Mouse (Mus musculus): ENCODE results near the gene Tinagl1.

The Tinagl1 gene

DNA sequence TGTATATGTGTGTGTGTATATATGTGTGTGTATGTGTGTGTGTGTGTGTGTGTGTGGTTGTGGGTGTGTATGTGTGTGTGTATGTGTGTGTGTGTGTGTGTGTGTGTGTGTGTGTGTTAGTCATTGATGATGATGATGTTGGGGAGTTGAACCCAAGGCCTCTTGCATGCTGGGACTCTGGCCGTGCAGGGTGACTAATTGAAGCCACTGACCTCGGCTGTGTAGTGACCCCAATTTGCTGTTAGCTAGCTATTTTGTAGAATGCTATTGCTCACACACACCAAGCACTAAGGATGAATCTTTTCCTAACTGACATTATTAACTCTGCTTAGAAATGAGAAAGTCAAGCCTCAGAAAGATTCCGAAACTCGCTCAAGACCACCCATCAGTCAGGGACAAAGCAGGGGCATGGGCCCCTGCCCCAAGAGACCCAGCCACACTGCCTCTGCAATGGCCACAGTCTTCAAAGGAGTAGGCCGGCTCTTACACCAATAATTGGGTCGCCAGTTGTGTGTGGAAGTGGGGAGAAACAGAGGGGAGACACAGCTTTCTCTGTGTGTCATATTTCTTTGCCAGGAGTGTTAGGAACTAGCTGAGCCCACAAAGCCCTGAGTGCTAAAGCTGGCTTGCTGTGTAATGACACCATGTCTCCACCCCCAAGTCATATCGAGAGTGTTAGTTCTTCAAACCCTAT, 6.1 kb upstream of the Tinagl1 start:
- intact Hi-C loops (cut with DNase I): no loop called here

GRCm38 (mm10) chr4:130179876-130180275, 5.0 kb upstream of the Tinagl1 start:
- intact Hi-C loops (cut with DNase I): no loop called here

GRCm38 (mm10) chr4:130177536-130177935, 2.6 kb upstream of the Tinagl1 start:
- intact Hi-C loops (cut with DNase I): no loop called here

DNA sequence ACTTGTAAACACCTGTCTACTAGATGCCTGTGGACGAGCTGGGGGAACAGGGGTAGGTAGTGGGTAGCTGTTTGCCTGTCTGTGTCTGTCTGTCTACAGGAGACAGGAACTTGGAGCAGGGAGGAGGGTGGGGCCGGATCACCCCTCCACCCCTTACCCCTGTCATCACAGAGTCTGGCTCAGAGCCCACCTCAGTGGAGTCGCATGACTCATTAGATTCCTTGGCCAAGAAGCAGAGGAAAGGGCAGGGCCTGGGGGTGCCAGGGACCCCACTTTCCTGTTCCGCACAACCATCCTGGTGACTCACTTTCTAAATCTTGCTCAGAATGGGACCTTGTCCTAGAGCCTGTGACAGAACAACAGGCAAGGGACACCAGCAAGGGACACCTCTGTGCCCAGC, 2.2 kb upstream of the Tinagl1 start:
- intact Hi-C loops (cut with DNase I): no loop called here

- intact Hi-C loops (cut with DNase I): no loop called here
Observed at GRCm38 (mm10) chr4:130176156-130176720, 1.3 kb upstream of the Tinagl1 start.

GRCm38 (mm10) chr4:130174335-130175031, 439 bp downstream of the Tinagl1 start:
- intact Hi-C loops (cut with DNase I): no loop called here

- intact Hi-C loops (cut with DNase I): no loop called here
Observed at GRCm38 (mm10) chr4:130173911-130174311, 1.0 kb downstream of the Tinagl1 start.

DNA sequence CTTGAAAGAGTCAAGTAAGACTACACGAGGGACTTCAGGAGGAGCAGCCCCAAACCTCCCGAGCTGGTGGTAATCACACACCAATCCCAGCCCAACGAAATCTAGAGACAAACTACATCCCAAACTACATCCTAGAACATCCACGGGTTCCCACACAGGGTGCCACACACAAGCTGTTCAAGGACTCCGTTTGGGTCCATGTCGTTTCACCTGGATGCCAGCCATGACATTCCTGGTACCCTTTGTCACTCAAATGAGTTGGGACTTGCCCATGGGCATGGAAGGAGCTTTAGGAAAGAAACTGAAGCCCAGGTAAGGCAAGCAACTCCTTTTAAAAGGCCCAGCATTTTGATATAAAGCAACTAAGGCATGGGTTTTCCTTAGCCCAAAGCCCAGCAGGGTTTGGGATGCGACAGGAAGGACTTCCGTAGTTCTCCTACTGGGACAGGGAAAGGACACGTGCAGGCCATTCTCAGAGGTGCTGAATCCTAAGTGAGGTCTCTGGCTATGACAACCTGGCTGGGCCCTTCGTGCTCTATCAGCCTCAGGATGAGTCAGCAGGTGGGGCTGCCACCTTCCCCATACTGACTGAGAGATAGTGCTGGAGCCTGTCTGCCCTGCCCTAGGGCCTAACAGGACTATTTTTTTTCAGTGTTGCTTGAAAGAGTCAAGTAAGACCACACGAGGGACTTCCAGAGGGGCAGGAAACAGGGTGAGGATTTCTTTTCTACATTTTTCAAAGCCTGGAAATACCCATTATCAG, 1.7 kb downstream of the Tinagl1 start:
- intact Hi-C loops (cut with DNase I): no loop called here

DNA sequence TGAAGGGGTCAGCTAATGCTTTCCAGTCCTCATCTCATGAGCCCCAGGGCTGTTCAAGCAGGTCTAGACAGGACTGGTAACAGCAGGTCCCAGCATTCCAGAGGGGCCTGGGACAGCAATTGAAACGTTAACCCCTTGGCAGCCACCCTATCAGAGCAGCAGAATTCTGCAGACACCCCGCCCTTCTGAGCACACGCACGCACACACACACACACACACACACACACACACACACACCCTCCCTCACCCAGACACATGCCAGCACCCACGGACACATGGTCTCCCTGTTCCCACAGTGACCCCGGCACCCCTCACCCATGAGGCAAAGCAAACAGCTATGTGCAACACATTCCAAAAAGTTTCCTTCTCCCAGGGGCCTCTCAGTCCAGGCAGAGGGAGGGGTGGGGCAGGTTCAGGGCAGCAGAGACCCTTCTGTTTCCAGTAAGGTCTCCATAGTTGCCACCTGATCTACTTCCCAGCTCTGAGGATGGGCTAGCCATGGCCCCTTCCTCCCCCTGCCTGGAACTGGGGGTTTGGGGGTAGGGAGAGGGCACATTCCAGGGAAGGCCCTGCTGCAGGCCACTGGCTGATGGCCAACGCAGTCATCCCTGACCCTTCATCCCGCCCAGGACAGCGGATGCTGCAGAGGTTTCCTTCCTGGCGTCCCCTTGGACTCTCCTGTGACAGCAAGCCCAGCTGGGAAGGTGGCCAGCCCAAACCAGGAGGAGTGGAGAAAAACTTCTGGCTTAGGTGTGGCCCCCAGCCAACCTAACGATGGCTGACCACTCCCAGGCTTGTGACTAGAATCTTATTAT, 2.8 kb downstream of the Tinagl1 start:
- intact Hi-C loops (cut with DNase I): no loop called here

GRCm38 (mm10) chr4:130170362-130170761, 4.6 kb downstream of the Tinagl1 start:
- intact Hi-C loops (cut with DNase I): no loop called here

DNA sequence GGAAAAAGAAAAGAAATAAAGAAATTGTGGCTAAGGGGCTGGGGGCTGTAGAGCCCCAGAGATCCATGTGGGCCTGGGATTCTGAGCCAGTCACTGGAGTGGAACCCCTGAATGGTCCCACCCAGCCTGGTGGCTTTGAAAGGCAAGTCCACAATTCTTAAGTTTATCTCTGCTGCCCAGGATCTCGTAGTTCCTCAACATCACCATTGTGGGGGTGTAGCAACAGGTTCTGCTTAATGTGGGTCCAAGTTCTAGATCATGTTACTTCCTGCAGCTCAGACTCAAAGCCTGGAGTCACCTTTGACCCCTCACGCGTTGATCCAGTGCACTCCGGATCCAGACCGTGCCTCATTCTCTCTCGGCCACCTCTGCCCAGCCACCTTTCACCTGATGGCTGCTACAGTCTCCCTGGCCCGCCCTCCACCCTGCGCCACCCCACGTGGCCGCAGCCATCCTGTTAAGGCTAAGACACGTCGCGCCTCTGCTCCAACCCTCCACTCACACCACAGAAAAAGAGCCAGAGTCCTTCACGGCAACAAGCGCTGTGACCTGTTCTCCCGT, 5.4 kb downstream of the Tinagl1 start:
- intact Hi-C loops (cut with DNase I): no loop called here

GRCm38 (mm10) chr4:130168280-130169183, 6.4 kb downstream of the Tinagl1 start:
- intact Hi-C loops (cut with DNase I): no loop called here

- intact Hi-C loops (cut with DNase I): no loop called here
Observed at GRCm38 (mm10) chr4:130167814-130168213, 7.1 kb downstream of the Tinagl1 start.

DNA sequence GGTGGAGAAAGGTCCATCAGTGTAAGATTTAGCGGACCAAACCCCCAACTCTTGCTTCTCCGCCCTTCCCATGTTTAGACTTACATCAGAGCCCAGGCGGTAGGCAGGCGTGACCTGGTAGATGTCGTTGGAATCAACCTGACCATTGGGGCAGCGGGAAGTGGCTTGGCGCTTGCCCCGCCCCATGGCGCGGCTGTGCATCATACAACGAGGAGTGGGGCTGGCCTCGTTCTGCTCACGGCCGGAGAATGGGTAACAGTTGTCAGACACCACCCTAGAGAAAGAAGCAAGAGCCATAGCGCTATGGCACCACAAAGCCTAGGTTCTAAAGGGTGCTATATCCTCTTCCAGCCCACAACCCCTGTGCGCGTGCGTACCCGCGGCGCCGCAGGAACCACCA, 7.6 kb downstream of the Tinagl1 start:
- intact Hi-C loops (cut with DNase I): no loop called here

DNA sequence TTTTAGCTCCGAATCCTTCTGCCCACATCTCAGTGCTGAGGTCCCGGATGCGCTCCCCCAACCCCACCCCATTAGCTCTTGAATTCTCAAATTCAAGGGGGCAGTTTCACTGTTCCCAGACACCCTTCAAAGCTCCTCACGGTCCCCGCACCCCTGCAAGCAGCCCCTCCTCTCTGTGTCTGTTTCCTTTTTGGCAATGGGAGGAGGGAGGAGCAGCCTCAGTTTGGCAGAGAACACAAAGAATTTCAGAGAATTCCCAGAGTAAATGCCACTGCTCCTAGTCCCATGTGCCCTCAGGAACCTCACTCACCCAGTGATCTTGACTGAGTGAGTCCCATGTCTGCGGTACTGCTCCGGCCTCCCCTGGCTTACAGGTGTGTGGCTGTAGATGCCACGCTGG, 8.3 kb downstream of the Tinagl1 start:
- intact Hi-C loops (cut with DNase I): no loop called here

GRCm38 (mm10) chr4:130166061-130166460, 8.9 kb downstream of the Tinagl1 start:
- intact Hi-C loops (cut with DNase I): no loop called here

GRCm38 (mm10) chr4:130164121-130164520, 10.8 kb downstream of the Tinagl1 start:
- intact Hi-C loops (cut with DNase I): no loop called here

GRCm38 (mm10) chr4:130163391-130163861, 11.5 kb downstream of the Tinagl1 start:
- intact Hi-C loops (cut with DNase I): no loop called here

GRCm38 (mm10) chr4:130161349-130161748, 13.6 kb downstream of the Tinagl1 start:
- intact Hi-C loops (cut with DNase I): no loop called here
